Mouse (Mus musculus) CH12.LX (cell line): Measurements from ENCODE around the gene Crocc. TPM values are rescaled to one million over a fixed set of nuclear protein-coding genes. Genes with fewer than 3 reads are reported as not detected.

Experiments
- DNase-seq: peaks from one replicate; pipeline ENCODE4 v3.0.0-alpha.2; 2013; ENCODE audit errors: extremely low read depth
- H3K27ac ChIP-seq: 2 replicates; pipeline ENCODE4 v1.5.1; 2012; ENCODE audit warnings: low read depth, mild to moderate bottlenecking, control low read depth, moderate library complexity; ENCODE audit not compliant: insufficient read depth
- H3K27me3 ChIP-seq: replicated peaks from 2 replicates; pipeline ENCODE3; 2012; ENCODE audit warnings: inconsistent platforms
- H3K36me3 ChIP-seq, 2 experiments: replicated peaks in 1 of 2; 2 replicates each; pipeline versions ENCODE3 to v1.6.1; 2012; ENCODE audit warnings: inconsistent platforms in 1 of 2, low read length in 1 of 2, mild to moderate bottlenecking in 1 of 2, mixed read lengths in 1 of 2, moderate library complexity in 1 of 2; ENCODE audit not compliant: control insufficient read depth in 1 of 2, insufficient read depth in 1 of 2
- H3K4me1 ChIP-seq, 2 experiments: 2 replicates each; pipeline ENCODE4 v1.6.1; 2012; ENCODE audit warnings: inconsistent platforms in 1 of 2, moderate library complexity in 1 of 2; ENCODE audit not compliant: insufficient read depth in 2 of 2, control insufficient read depth in 1 of 2
- H3K4me2 ChIP-seq: 2 replicates; pipeline ENCODE4 v1.6.1; 2012; ENCODE audit warnings: low read depth, mild to moderate bottlenecking, control low read depth; ENCODE audit not compliant: poor library complexity, insufficient read depth, severe bottlenecking
- H3K4me3 ChIP-seq, 3 experiments: fragments of 150-350 bp in 1 of 3; sonication (generic) in 1 of 3; replicated peaks in 1 of 3; 2 replicates each; pipeline versions ENCODE3 to v1.5.1; 2011 to 2012; ENCODE audit warnings: low read depth in 2 of 3, low read length in 2 of 3, mild to moderate bottlenecking in 2 of 3, moderate library complexity in 2 of 3, control low read depth in 1 of 3, improper control_type of control experiment in 1 of 3, inconsistent platforms in 1 of 3, mixed read lengths in 1 of 3; ENCODE audit not compliant: poor library complexity in 1 of 3
- H3K79me2 ChIP-seq: replicated peaks from 2 replicates; pipeline ENCODE4 v1.6.1; 2012; ENCODE audit warnings: mild to moderate bottlenecking, moderate library complexity; ENCODE audit not compliant: control insufficient read depth, poor library complexity, insufficient read depth, severe bottlenecking; ENCODE audit errors: extremely low read depth
- H3K9ac ChIP-seq: 2 replicates; pipeline ENCODE4 v1.6.1; 2012; ENCODE audit warnings: low read depth, mild to moderate bottlenecking, control low read depth, moderate library complexity; ENCODE audit not compliant: insufficient read depth
- H3K9me3 ChIP-seq: replicated peaks from 2 replicates; pipeline ENCODE3; 2012; ENCODE audit warnings: low read length, inconsistent platforms, mixed read lengths
- BHLHE40 ChIP-seq: IDR thresholded peaks from 2 replicates; pipeline ENCODE4 v1.6.1; 2011; ENCODE audit warnings: mild to moderate bottlenecking, low read depth, low read length, improper control_type of control experiment
- CHD1 ChIP-seq: IDR thresholded peaks from 2 replicates; pipeline ENCODE4 v1.6.1; 2012; ENCODE audit warnings: low read depth, low read length, improper control_type of control experiment, inconsistent platforms
- CHD2 ChIP-seq: IDR thresholded peaks from 2 replicates; pipeline ENCODE4 v1.6.1; 2011; ENCODE audit warnings: low read length, improper control_type of control experiment
- CTCF ChIP-seq, 2 experiments: IDR thresholded peaks in 1 of 2; conservative IDR thresholded peaks in 1 of 2; 2 replicates each; pipeline ENCODE4 v1.5.1; 2011 to 2012; ENCODE audit warnings: low read depth in 2 of 2, low read length in 2 of 2, improper control_type of control experiment in 1 of 2, inconsistent platforms in 1 of 2, mild to moderate bottlenecking in 1 of 2, moderate library complexity in 1 of 2
- EP300 ChIP-seq: IDR thresholded peaks from 2 replicates; pipeline ENCODE4 v1.6.1; 2011; ENCODE audit warnings: low read length, improper control_type of control experiment
- GABPA ChIP-seq: IDR thresholded peaks from 2 replicates; pipeline ENCODE4 v1.6.1; 2012; ENCODE audit warnings: low read depth, low read length, improper control_type of control experiment, inconsistent platforms; ENCODE audit not compliant: insufficient replicate concordance
- HCFC1 ChIP-seq: IDR thresholded peaks from 2 replicates; pipeline ENCODE4 v1.6.1; 2012; ENCODE audit warnings: low read depth, mild to moderate bottlenecking, inconsistent platforms, low read length, improper control_type of control experiment
- IRF4 ChIP-seq: IDR thresholded peaks from 2 replicates; pipeline ENCODE4 v1.6.1; 2014; ENCODE audit warnings: low read depth, mild to moderate bottlenecking, inconsistent platforms, low read length, improper control_type of control experiment
- JUND ChIP-seq: conservative IDR thresholded peaks from 2 replicates; pipeline ENCODE4 v1.6.1; 2011; ENCODE audit warnings: low read depth, low read length, improper control_type of control experiment
- KAT2A ChIP-seq: IDR thresholded peaks from 2 replicates; pipeline ENCODE4 v1.6.1; 2012; ENCODE audit warnings: low read length, improper control_type of control experiment, inconsistent platforms; ENCODE audit not compliant: insufficient replicate concordance
- MAFK ChIP-seq: IDR thresholded peaks from 2 replicates; pipeline ENCODE4 v1.6.1; 2011; ENCODE audit warnings: low read length, improper control_type of control experiment; ENCODE audit not compliant: insufficient replicate concordance
- MAX ChIP-seq: IDR thresholded peaks from 2 replicates; pipeline ENCODE4 v1.6.1; 2011; ENCODE audit warnings: low read length, improper control_type of control experiment
- MXI1 ChIP-seq: IDR thresholded peaks from 2 replicates; pipeline ENCODE4 v1.6.1; 2011; ENCODE audit warnings: mild to moderate bottlenecking, low read depth, low read length, improper control_type of control experiment
- NELFE ChIP-seq: IDR thresholded peaks from 2 replicates; pipeline ENCODE4 v1.6.1; 2011; ENCODE audit warnings: low read depth, low read length, improper control_type of control experiment
- NRF1 ChIP-seq: IDR thresholded peaks from 2 replicates; pipeline ENCODE4 v1.6.1; 2014; ENCODE audit warnings: low read depth, mild to moderate bottlenecking, inconsistent platforms, low read length, improper control_type of control experiment, moderate library complexity
- PAX5 ChIP-seq: IDR thresholded peaks from 2 replicates; pipeline ENCODE4 v1.6.1; 2012; ENCODE audit warnings: low read length, inconsistent platforms, mixed read lengths
- POLR2A ChIP-seq: IDR thresholded peaks from 2 replicates; pipeline ENCODE4 v1.6.1; 2011; ENCODE audit warnings: low read depth, mild to moderate bottlenecking, improper control_type of control experiment, low read length
- RCOR1 ChIP-seq: conservative IDR thresholded peaks from 2 replicates; pipeline ENCODE4 v1.6.1; 2012; ENCODE audit warnings: low read depth, mild to moderate bottlenecking, inconsistent platforms, low read length, improper control_type of control experiment
- SIN3A ChIP-seq: IDR thresholded peaks from 2 replicates; pipeline ENCODE4 v1.6.1; 2012; ENCODE audit warnings: low read length, improper control_type of control experiment, inconsistent platforms
- TCF12 ChIP-seq: IDR thresholded peaks from 2 replicates; pipeline ENCODE4 v1.6.1; 2014; ENCODE audit warnings: low read depth, mild to moderate bottlenecking, inconsistent platforms, low read length, improper control_type of control experiment
- USF1 ChIP-seq: IDR thresholded peaks from 2 replicates; pipeline ENCODE4 v1.6.1; 2014; ENCODE audit warnings: low read depth, mild to moderate bottlenecking, inconsistent platforms, low read length, improper control_type of control experiment
- ZKSCAN1 ChIP-seq: IDR thresholded peaks from 2 replicates; pipeline ENCODE4 v1.6.1; 2012; ENCODE audit warnings: low read depth, inconsistent platforms, low read length, improper control_type of control experiment, borderline replicate concordance
- ZMIZ1 ChIP-seq: IDR thresholded peaks from 2 replicates; pipeline ENCODE4 v1.6.1; 2012; ENCODE audit warnings: low read depth, mild to moderate bottlenecking, inconsistent platforms, low read length, improper control_type of control experiment
- ZNF384 ChIP-seq: IDR thresholded peaks from 2 replicates; pipeline ENCODE4 v1.6.1; 2012; ENCODE audit warnings: low read depth, low read length, improper control_type of control experiment, inconsistent platforms
- dilution Hi-C: fragments of 300-500 bp; cut with MboI; formaldehyde crosslinking; loops from 2 replicates; pipeline ENCODE4 v1.14.3; 2020; ENCODE audit warnings: low sequenced_read_pairs; ENCODE audit not compliant: extremely low pct_unique_long_range_greater_than_20kb, extremely low pct_ligation_motif_present
- in situ Hi-C: fragments of 300-500 bp; cut with MboI; formaldehyde crosslinking; loops from 3 replicates; pipeline ENCODE4 v1.14.3; 2019; ENCODE audit warnings: low sequenced_read_pairs, low pct_ligation_motif_present, low pct_unique_long_range_greater_than_20kb, mixed read lengths
- polyA plus RNA-seq: library from polyadenylated mRNA; unstranded; fragments of >175 nt; gene quantifications from 2 replicates; pipeline ENCODE4 v1.2.1, GENCODE M21; 2012; ENCODE audit warnings: low read depth; ENCODE audit not compliant: insufficient read length
- total RNA-seq, 2 experiments: library from RNA; depleted of rRNA; stranded (reverse); fragments of 300-350 nt in 1 of 2; fragments of >200 nt in 1 of 2; gene quantifications; 2 replicates each; pipeline ENCODE4 v1.2.3; 2012 to 2014

Crocc gene
- total and polyA plus RNA-seq, 3 experiments: 3.5 to 8.3 (median 4.8) TPM

GRCm38 (mm10) chr4:141053138-141053537, 7.2 kb downstream of the Crocc start:
- no peak overlapping the region for H3K4me3 ChIP-seq
- no peaks in the 10 kb centered on the region for H3K79me2 ChIP-seq
- H3K27me3 ChIP-seq: no peaks in the 10 kb centered on the region
- DNase-seq: no peak
- peaks cover 0 to 49% of the 10 kb centered on the region in 2 experiments for H3K36me3 ChIP-seq
- no peaks in the 10 kb centered on the region for H3K9me3 ChIP-seq
- H3K4me1 ChIP-seq: peaks cover 4 to 21% of the 10 kb centered on the region in 2 experiments
- no peak overlapping the region for H3K27ac ChIP-seq
- no peak overlapping the region for H3K9ac ChIP-seq
- no peak for TF ChIP-seq USF1
- TF ChIP-seq CHD1: no peak
- no peak for TF ChIP-seq MAX
- TF ChIP-seq CHD2: no peak
- no peak for TF ChIP-seq HCFC1
- TF ChIP-seq CTCF (conservative IDR thresholded peaks at IDR 0.05 in 1 of 2, IDR thresholded peaks at IDR 0.05 in 1 of 2; ENCODE audit: low read depth in 2 of 2, low read length in 2 of 2): no peak
- no peak for TF ChIP-seq JUND
- TF ChIP-seq MAFK: no peak
- no peak for TF ChIP-seq MXI1
- TF ChIP-seq PAX5: no peak
- no peak for TF ChIP-seq ZNF384
- H3K4me2 ChIP-seq: no peak overlapping the region
- dilution Hi-C loops: no loop called here
- in situ Hi-C loops: no loop called here

DNA sequence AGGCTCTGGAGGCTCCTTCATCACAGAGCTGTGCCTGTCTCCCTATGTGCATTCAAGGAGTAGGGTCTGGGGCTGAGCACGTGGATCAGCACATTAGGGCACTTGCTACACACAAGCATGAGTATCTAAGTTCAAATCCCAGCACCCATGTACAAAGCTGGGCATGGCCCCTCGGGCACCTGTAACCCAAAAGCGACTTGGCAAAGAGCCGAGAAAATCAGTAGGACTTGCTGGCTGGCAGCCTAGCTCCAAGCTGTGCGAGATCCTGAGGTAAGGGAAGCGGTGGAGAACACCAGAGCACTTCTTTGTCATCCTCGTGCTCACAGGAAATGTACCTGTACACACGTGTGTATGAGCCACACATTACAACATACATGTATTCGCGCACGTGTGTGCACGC, 7.9 kb downstream of the Crocc start:
- Histone ChIP-seq H3K79me2 (no peaks in the 10 kb centered on the region), H3K4me2 (no peak overlapping the region), H3K9me3 (no peaks in the 10 kb centered on the region), H3K4me3 (no peak overlapping the region), H3K27ac (no peak overlapping the region), H3K9ac (no peak overlapping the region), H3K27me3 (no peaks in the 10 kb centered on the region), H3K4me1 (peaks cover 4 to 21% of the 10 kb centered on the region in 2 experiments), H3K36me3 (peaks cover 0 to 45% of the 10 kb centered on the region in 2 experiments)
- no peak for TF ChIP-seq POLR2A
- TF ChIP-seq NELFE: no peak
- TF ChIP-seq GABPA: no peak
- no peak for TF ChIP-seq TCF12
- no peak for TF ChIP-seq SIN3A
- TF ChIP-seq ZKSCAN1: no peak
- no peak for TF ChIP-seq USF1
- no peak for TF ChIP-seq RCOR1
- TF ChIP-seq MXI1: no peak
- TF ChIP-seq IRF4: no peak
- no peak for TF ChIP-seq KAT2A
- no peak for TF ChIP-seq BHLHE40
- no peak for TF ChIP-seq EP300
- TF ChIP-seq CHD1: no peak
- no peak for TF ChIP-seq ZMIZ1
- TF ChIP-seq NRF1: no peak
- no peak for TF ChIP-seq ZNF384
- dilution Hi-C loops (no loop called here), in situ Hi-C loops (no loop called here)
- no peak for DNase-seq
